Mouse (Mus musculus) stomach, embryonic 15.5 days (tissue): ENCODE data around the gene Nucb1. TPM values are rescaled to one million over a fixed set of nuclear protein-coding genes. Genes with fewer than 3 reads are reported as not detected.

Experiments
- ATAC-seq: fragments of 200-750 bp; cut with Nextera tagmentation; 2 replicates; pipeline ENCODE4 v1.8.0; 2017; ENCODE audit warnings: low read depth, moderate number of reproducible peaks, moderate TSS enrichment; ENCODE audit not compliant: insufficient read depth, low FRiP score
- H3K27ac ChIP-seq: fragments of 300-500 bp; sonication (generic); 2 replicates; pipeline ENCODE4 v1.5.1; 2015; ENCODE audit warnings: mild to moderate bottlenecking, inconsistent platforms
- H3K27me3 ChIP-seq: fragments of 300-500 bp; sonication (generic); replicated peaks from 2 replicates; pipeline ENCODE4 v1.6.1; 2015; ENCODE audit warnings: inconsistent platforms
- H3K36me3 ChIP-seq: fragments of 300-500 bp; sonication (generic); 2 replicates; pipeline ENCODE4 v1.6.1; 2015; ENCODE audit warnings: inconsistent platforms
- H3K4me1 ChIP-seq: fragments of 300-500 bp; sonication (generic); 2 replicates; pipeline ENCODE4 v1.6.1; 2015; ENCODE audit warnings: inconsistent platforms
- H3K4me2 ChIP-seq: fragments of 300-500 bp; sonication (generic); 2 replicates; pipeline ENCODE4 v1.6.1; 2015; ENCODE audit warnings: mild to moderate bottlenecking, inconsistent platforms
- H3K4me3 ChIP-seq: fragments of 300-500 bp; sonication (generic); replicated peaks from 2 replicates; pipeline ENCODE4 v1.5.1; 2015; ENCODE audit warnings: inconsistent platforms
- H3K9ac ChIP-seq: fragments of 300-500 bp; sonication (generic); 2 replicates; pipeline ENCODE4 v1.6.1; 2015; ENCODE audit warnings: inconsistent platforms
- H3K9me3 ChIP-seq: fragments of 300-500 bp; sonication (generic); 2 replicates; pipeline ENCODE4 v1.6.1; 2016; ENCODE audit warnings: inconsistent platforms
- WGBS: fragments of 180-500 bp; shearing (Covaris S2); methylation state at CpG from one replicate; pipeline ENCODE4 v1.1.7; 2015; 5-methylcytosine and 5-hydroxymethylcytosine counted together
- polyA plus RNA-seq: library from polyadenylated mRNA; unstranded; fragments of >200 nt; fragmentation: Nextera tagmentation; extraction: Ambion mirVana; gene quantifications from 2 replicates; pipeline ENCODE4 v1.2.1, GENCODE M21; 2015

The Nucb1 gene
- polyA plus RNA-seq, 1 experiment from 2014 or later, result 230 TPM

GRCm38 (mm10) chr7:45458748-45459563 lies 51.2 kb downstream of the Nucb1 start:
- Histone ChIP-seq H3K4me1 (peaks cover 39% of the 10 kb centered on the region), H3K27me3 (no peaks in the 10 kb centered on the region), H3K9ac (peak overlapping the region; percentile 55), H3K4me3 (peak overlapping the region; percentile 74), H3K4me2 (peak overlapping the region; percentile 78), H3K9me3 (no peaks in the 10 kb centered on the region), H3K36me3 (peaks cover 24% of the 10 kb centered on the region), H3K27ac (peak overlapping the region; percentile 94)
- WGBS, result under 1% methylated on average over 42 of the region's 43 CpGs
- ATAC-seq, result peak; percentile 54

DNA sequence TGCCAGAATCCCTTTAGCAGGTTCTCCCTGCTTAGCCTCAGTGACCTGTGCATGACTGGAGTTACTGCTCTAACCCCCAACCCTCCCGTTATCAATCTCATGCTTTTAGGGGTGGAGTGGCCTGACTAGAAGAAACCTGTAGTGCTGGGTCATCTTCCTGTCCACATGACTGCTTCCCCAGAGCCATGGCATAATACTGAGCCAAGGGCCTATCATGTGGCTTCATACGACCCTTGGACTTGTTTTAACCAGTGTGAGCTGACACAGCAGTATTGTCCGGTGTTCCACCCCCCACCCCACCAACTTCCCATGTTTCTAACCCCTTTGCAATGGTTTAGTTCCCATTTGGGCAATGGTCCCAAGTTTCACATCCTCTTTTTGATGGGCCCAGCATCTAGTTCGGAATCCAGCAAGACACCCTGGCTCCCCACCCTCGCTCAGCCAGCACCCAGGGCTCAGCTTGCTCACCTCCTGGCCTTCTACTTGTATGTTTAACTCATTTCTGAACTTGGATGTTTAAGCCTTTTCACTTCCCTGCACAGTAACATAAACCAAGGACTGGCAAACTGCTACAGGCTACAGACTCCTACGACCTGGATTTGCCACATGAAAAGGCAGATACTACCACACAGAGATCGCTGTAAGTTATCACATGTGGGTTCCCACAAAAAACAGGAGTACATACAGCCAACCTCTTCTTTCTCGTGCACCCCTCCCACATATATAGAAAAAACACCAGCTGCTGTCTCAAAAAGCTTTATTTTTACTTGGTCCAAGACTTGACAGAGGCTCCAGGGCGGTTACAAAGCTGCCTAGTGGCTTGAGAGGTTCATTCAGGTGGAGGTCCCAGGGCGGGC lies 52.8 kb downstream of the Nucb1 start:
- Histone ChIP-seq H3K27ac (peak overlapping the region; percentile 94), H3K4me1 (peaks cover 39% of the 10 kb centered on the region), H3K9ac (no peak overlapping the region), H3K27me3 (no peaks in the 10 kb centered on the region), H3K4me2 (peak overlapping the region; percentile 78), H3K9me3 (no peaks in the 10 kb centered on the region), H3K36me3 (peaks cover 24% of the 10 kb centered on the region), H3K4me3 (peak overlapping the region; percentile 74)
- no peak for ATAC-seq
- 48% methylated on average over 10 of the region's 10 CpGs for WGBS

GRCm38 (mm10) chr7:45456721-45457203 lies 53.4 kb downstream of the Nucb1 start:
- no peak overlapping the region for H3K9ac ChIP-seq
- H3K27ac ChIP-seq, result peak overlapping the region; percentile 94
- H3K4me3 ChIP-seq, result no peak overlapping the region
- ATAC-seq, result no peak
- WGBS, result 44% methylated on average over 9 of the region's 9 CpGs
- H3K9me3 ChIP-seq, result no peaks in the 10 kb centered on the region
- peaks cover 30% of the 10 kb centered on the region for H3K36me3 ChIP-seq
- H3K4me1 ChIP-seq, result peaks cover 36% of the 10 kb centered on the region
- H3K4me2 ChIP-seq, result peak overlapping the region; percentile 78
- H3K27me3 ChIP-seq, result no peaks in the 10 kb centered on the region

GRCm38 (mm10) chr7:45455932-45456696 lies 54.1 kb downstream of the Nucb1 start:
- Histone ChIP-seq H3K4me2 (no peak overlapping the region), H3K4me3 (no peak overlapping the region), H3K27me3 (no peaks in the 10 kb centered on the region), H3K36me3 (peaks cover 35% of the 10 kb centered on the region), H3K9me3 (no peaks in the 10 kb centered on the region), H3K27ac (no peak overlapping the region), H3K4me1 (peaks cover 31% of the 10 kb centered on the region), H3K9ac (no peak overlapping the region)
- no peak for ATAC-seq
- 73% methylated on average over 13 of the region's 13 CpGs for WGBS

- H3K27ac ChIP-seq, result no peak overlapping the region
- H3K4me2 ChIP-seq, result no peak overlapping the region
- H3K4me1 ChIP-seq, result peaks cover 21% of the 10 kb centered on the region
- WGBS, result 93% methylated on average over 15 of the region's 15 CpGs
- H3K9ac ChIP-seq, result no peak overlapping the region
- no peaks in the 10 kb centered on the region for H3K9me3 ChIP-seq
- peaks cover 36% of the 10 kb centered on the region for H3K36me3 ChIP-seq
- H3K27me3 ChIP-seq, result no peaks in the 10 kb centered on the region
- H3K4me3 ChIP-seq, result no peak overlapping the region
- ATAC-seq, result no peak
Observed at GRCm38 (mm10) chr7:45454971-45455370, 55.2 kb downstream of the Nucb1 start.

DNA sequence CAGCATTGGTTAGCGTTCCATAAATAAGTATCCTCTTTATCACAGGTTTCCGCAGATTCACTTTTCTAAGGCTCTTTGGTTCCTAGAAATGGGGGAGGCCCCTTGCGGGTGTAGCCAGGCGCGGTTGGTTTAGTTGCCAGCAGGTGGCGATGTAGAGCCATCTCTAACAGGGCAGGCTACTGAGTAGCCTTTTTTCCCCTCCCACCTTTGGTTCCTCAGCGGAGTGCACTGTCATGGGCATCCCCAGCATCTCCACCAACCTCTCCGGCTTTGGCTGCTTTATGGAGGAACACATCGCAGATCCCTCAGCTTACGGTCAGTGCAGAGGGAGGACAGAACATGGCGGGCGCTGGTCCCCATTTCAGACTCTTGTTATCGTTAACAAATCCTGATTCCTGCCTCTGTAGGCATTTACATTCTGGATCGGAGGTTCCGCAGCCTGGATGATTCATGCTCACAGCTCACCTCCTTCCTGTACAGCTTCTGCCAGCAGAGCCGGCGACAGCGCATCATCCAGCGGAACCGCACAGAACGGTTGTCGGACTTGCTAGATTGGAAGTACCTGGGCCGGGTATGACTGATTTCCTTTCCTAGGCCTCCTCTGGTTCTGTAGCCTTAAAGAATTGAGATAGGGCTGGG lies 58.7 kb downstream of the Nucb1 start:
- H3K9ac ChIP-seq, result no peak overlapping the region

GRCm38 (mm10) chr7:45449974-45450373 lies 60.2 kb downstream of the Nucb1 start:
- WGBS, result 97% methylated on average over 1 of the region's 1 CpGs
- no peak overlapping the region for H3K27ac ChIP-seq
- H3K4me2 ChIP-seq, result no peak overlapping the region
- peaks cover 35% of the 10 kb centered on the region for H3K36me3 ChIP-seq
- no peak overlapping the region for H3K9ac ChIP-seq
- 0 out of 2 replicates have a peak, but pooled peaks cover 2% of the 10 kb centered on the region for H3K4me1 ChIP-seq
- ATAC-seq, result no peak
- no peak overlapping the region for H3K4me3 ChIP-seq
- no peaks in the 10 kb centered on the region for H3K9me3 ChIP-seq
- H3K27me3 ChIP-seq, result no peaks in the 10 kb centered on the region

More for the DNA sequence above, 58.7 kb downstream of the Nucb1 start:
- no peak overlapping the region for H3K4me3 ChIP-seq
- H3K27me3 ChIP-seq, result no peaks in the 10 kb centered on the region
- H3K27ac ChIP-seq, result no peak overlapping the region
- H3K36me3 ChIP-seq, result peaks cover 41% of the 10 kb centered on the region
- 0 out of 2 replicates have a peak, but pooled peaks cover 3% of the 10 kb centered on the region for H3K4me1 ChIP-seq
- H3K9me3 ChIP-seq, result no peaks in the 10 kb centered on the region
- WGBS, result 55% methylated on average over 23 of the region's 23 CpGs
- no peak overlapping the region for H3K4me2 ChIP-seq
- peak; percentile 65; the same call in 1 of the 2 replicates for ATAC-seq

- Histone ChIP-seq H3K36me3 (peaks cover 38% of the 10 kb centered on the region), H3K9me3 (no peaks in the 10 kb centered on the region), H3K9ac (no peak overlapping the region), H3K4me1 (0 out of 2 replicates have a peak, but pooled peaks cover 2% of the 10 kb centered on the region), H3K4me2 (no peak overlapping the region), H3K27ac (no peak overlapping the region), H3K27me3 (no peaks in the 10 kb centered on the region), H3K4me3 (no peak overlapping the region)
- no peak for ATAC-seq
- WGBS, result 31% methylated on average over 11 of the region's 11 CpGs
Observed at GRCm38 (mm10) chr7:45447325-45447990, 62.7 kb downstream of the Nucb1 start.

- Histone ChIP-seq H3K4me2 (no peak overlapping the region), H3K9ac (no peak overlapping the region), H3K27me3 (no peaks in the 10 kb centered on the region), H3K27ac (no peak overlapping the region), H3K36me3 (peaks cover 30% of the 10 kb centered on the region; the same call in 1 of the 2 replicates), H3K4me1 (0 out of 2 replicates have a peak, but pooled peaks cover 2% of the 10 kb centered on the region), H3K9me3 (no peaks in the 10 kb centered on the region), H3K4me3 (no peak overlapping the region)
- no peak for ATAC-seq
Observed at GRCm38 (mm10) chr7:45446589-45446988, 63.6 kb downstream of the Nucb1 start.

- no peak overlapping the region for H3K4me2 ChIP-seq
- H3K27ac ChIP-seq, result no peak overlapping the region
- H3K9ac ChIP-seq, result no peak overlapping the region
- no peak overlapping the region for H3K4me3 ChIP-seq
- WGBS, result 75% methylated on average over 22 of the region's 22 CpGs
- 0 out of 2 replicates have a peak, but pooled peaks cover 2% of the 10 kb centered on the region for H3K4me1 ChIP-seq
- H3K9me3 ChIP-seq, result no peaks in the 10 kb centered on the region
- H3K27me3 ChIP-seq, result no peaks in the 10 kb centered on the region
- H3K36me3 ChIP-seq, result peaks cover 28% of the 10 kb centered on the region
- no peak for ATAC-seq
Observed at GRCm38 (mm10) chr7:45443526-45444420, 66.4 kb downstream of the Nucb1 start.
